Mouse (Mus musculus) hindbrain, embryonic 11.5 days (tissue): ENCODE measurements around the gene Bcl2l14. TPM values are rescaled to one million over a fixed set of nuclear protein-coding genes. Genes with fewer than 3 reads are reported as not detected.

Source experiments
- ATAC-seq: fragments of 200-750 bp; cut with Nextera tagmentation; 2 replicates; pipeline ENCODE4 v1.8.0; 2017; ENCODE audit warnings: mild to moderate bottlenecking, moderate TSS enrichment, moderate library complexity; ENCODE audit not compliant: low FRiP score
- DNase-seq: peaks from one replicate; pipeline ENCODE4 v3.0.0-alpha.2; 2015; ENCODE audit warnings: low spot score
- H3K27ac ChIP-seq: fragments of 300-500 bp; sonication (generic); 2 replicates; pipeline ENCODE4 v1.5.1; 2014; ENCODE audit warnings: mild to moderate bottlenecking, low read depth, low read length
- H3K27me3 ChIP-seq: fragments of 300-500 bp; sonication (generic); 2 replicates; pipeline ENCODE4 v1.6.1; 2014; ENCODE audit warnings: mild to moderate bottlenecking, low read length, moderate library complexity, mixed read lengths; ENCODE audit not compliant: control insufficient read depth, insufficient read depth
- H3K36me3 ChIP-seq: fragments of 300-500 bp; sonication (generic); 2 replicates; pipeline ENCODE4 v1.6.1; 2014; ENCODE audit warnings: mild to moderate bottlenecking, low read length, moderate library complexity, mixed read lengths; ENCODE audit not compliant: control insufficient read depth, insufficient read depth
- H3K4me1 ChIP-seq: fragments of 300-500 bp; sonication (generic); replicated peaks from 2 replicates; pipeline ENCODE4 v1.6.1; 2014; ENCODE audit warnings: low read length, mixed read lengths; ENCODE audit not compliant: control insufficient read depth, insufficient read depth
- H3K4me2 ChIP-seq: fragments of 300-500 bp; sonication (generic); replicated peaks from 2 replicates; pipeline ENCODE4 v1.6.1; 2014; ENCODE audit warnings: mild to moderate bottlenecking, low read depth, low read length
- H3K4me3 ChIP-seq: fragments of 300-500 bp; sonication (generic); 2 replicates; pipeline ENCODE4 v1.5.1; 2014; ENCODE audit warnings: low read depth, low read length
- H3K9ac ChIP-seq: fragments of 300-500 bp; sonication (generic); 2 replicates; pipeline ENCODE4 v1.6.1; 2014; ENCODE audit warnings: low read depth, low read length
- H3K9me3 ChIP-seq: fragments of 300-500 bp; sonication (generic); 2 replicates; pipeline ENCODE4 v1.6.1; 2016; ENCODE audit warnings: low read length; ENCODE audit not compliant: control insufficient read depth
- WGBS: fragments of 180-500 bp; shearing (Covaris S2); extraction: QIAGEN DNeasy Blood & Tissue Kit; methylation state at CpG from one replicate; pipeline ENCODE4 v1.1.7; 2014; 5-methylcytosine and 5-hydroxymethylcytosine counted together
- polyA plus RNA-seq: library from polyadenylated mRNA; unstranded; fragments of >200 nt; fragmentation: Nextera tagmentation; extraction: Ambion mirVana; gene quantifications from 2 replicates; pipeline ENCODE4 v1.2.1, GENCODE M21; 2014

Gene Bcl2l14
- polyA plus RNA-seq, 1 experiment from 2014 or later, result 0.17 TPM

DNA sequence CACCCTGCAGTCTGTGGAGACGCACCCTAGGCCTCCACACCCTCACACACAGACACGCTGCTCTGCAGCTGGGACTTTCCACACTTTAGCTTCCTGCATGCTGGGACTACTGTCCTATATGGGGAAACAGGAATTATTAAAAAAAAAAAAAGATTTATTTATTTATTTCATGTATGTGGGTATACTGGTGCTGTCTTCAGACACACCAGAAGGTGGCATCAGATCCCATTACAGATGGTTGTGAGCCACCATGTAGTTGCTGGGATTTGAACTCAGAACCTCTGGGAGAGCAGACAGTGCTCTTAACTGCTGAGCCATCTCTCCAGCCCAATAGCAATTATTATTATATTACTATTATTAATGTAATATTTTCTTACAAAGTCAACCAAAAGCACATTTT lies 73.2 kb downstream of the Bcl2l14 start:
- no peak overlapping the region for H3K4me3 ChIP-seq
- H3K4me1 ChIP-seq, result no peaks in the 10 kb centered on the region
- H3K9me3 ChIP-seq, result no peaks in the 10 kb centered on the region
- WGBS, result 93% methylated on average over 2 of the region's 2 CpGs
- H3K27me3 ChIP-seq, result no peaks in the 10 kb centered on the region
- no peaks in the 10 kb centered on the region for H3K36me3 ChIP-seq
- no peak for DNase-seq
- no peak overlapping the region for H3K4me2 ChIP-seq
- no peak for ATAC-seq
- H3K27ac ChIP-seq, result no peak overlapping the region
- H3K9ac ChIP-seq, result no peak overlapping the region

GRCm38 (mm10) chr6:134470857-134471256 lies 74.7 kb downstream of the Bcl2l14 start:
- Histone ChIP-seq H3K27me3 (no peaks in the 10 kb centered on the region), H3K36me3 (no peaks in the 10 kb centered on the region), H3K9ac (no peak overlapping the region), H3K4me1 (no peaks in the 10 kb centered on the region), H3K27ac (no peak overlapping the region), H3K9me3 (no peaks in the 10 kb centered on the region), H3K4me3 (no peak overlapping the region), H3K4me2 (no peak overlapping the region)
- WGBS, result 97% methylated on average over 14 of the region's 14 CpGs
- ATAC-seq (no peak), DNase-seq (no peak)

GRCm38 (mm10) chr6:134473143-134473561 lies 77.0 kb downstream of the Bcl2l14 start:
- Histone ChIP-seq H3K4me2 (no peak overlapping the region), H3K27me3 (no peaks in the 10 kb centered on the region), H3K9me3 (no peaks in the 10 kb centered on the region), H3K4me3 (no peak overlapping the region), H3K4me1 (no peaks in the 10 kb centered on the region), H3K36me3 (no peaks in the 10 kb centered on the region), H3K27ac (no peak overlapping the region), H3K9ac (no peak overlapping the region)
- ATAC-seq (no peak), DNase-seq (no peak)
- 73% methylated on average over 7 of the region's 7 CpGs for WGBS

DNA sequence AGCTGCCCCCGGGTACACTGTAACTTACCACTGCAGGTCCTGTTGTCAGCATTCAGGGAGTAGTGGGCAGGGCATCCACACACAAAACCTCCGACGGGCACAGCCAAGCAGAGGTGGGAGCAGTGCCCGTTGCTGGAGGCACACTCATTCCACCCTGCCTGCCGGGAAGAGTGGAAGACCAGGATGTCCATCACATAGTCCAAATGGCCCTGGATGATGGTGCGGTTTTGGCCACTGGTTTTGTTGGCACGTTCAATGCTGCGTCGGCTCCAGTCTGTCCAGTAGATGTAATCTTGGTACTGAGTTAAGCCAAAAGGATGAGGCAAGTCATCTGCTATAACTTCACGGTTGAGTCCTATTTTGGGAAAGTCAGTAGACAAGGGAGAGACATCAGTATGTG lies 83.4 kb downstream of the Bcl2l14 start:
- Histone ChIP-seq H3K9me3 (no peaks in the 10 kb centered on the region), H3K9ac (no peak overlapping the region), H3K4me1 (no peaks in the 10 kb centered on the region), H3K27ac (no peak overlapping the region), H3K27me3 (no peaks in the 10 kb centered on the region), H3K36me3 (no peaks in the 10 kb centered on the region), H3K4me2 (no peak overlapping the region), H3K4me3 (no peak overlapping the region)
- DNase-seq (no peak), ATAC-seq (no peak)
- 95% methylated on average over 10 of the region's 10 CpGs for WGBS

DNA sequence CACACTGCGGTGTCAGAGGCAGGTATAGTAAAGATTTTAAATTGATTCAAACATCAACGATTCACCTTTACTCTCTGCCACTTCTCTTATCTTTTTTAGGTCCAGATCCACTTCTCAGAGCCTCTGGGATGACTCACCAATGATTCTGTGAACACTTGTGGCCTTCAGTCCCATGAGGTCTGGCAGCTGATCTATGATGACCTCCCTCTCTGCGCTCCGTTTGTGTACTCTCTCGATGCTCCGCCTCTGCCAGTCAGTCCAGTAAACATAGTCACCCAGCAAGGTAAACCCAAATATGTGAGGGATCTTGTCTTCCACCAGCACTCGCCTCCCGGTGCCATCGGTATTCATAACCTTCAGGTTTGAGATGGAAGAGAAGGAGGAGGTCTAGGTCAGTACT lies 90.2 kb downstream of the Bcl2l14 start:
- Histone ChIP-seq H3K4me2 (no peak overlapping the region), H3K36me3 (peaks cover 5% of the 10 kb centered on the region; the same call in 1 of the 2 replicates), H3K4me1 (no peaks in the 10 kb centered on the region), H3K27me3 (no peaks in the 10 kb centered on the region), H3K4me3 (no peak overlapping the region), H3K27ac (no peak overlapping the region), H3K9me3 (no peaks in the 10 kb centered on the region), H3K9ac (no peak overlapping the region)
- ATAC-seq, result no peak
- WGBS, result 94% methylated on average over 9 of the region's 9 CpGs
- DNase-seq, result no peak

Other genes starting within 250 kb of the Bcl2l14 start
- gene Lrp6, start 170.6 kb downstream of the Bcl2l14 start, polyA plus RNA-seq, result 28.9 and 37.1 TPM in 2 replicates
- gene Mansc1, start 236.2 kb downstream of the Bcl2l14 start, polyA plus RNA-seq, result 0.66 and 0.93 TPM in 2 replicates
- 33.2 and 37.4 TPM in 2 replicates for gene Borcs5, start 243.2 kb downstream of the Bcl2l14 start, polyA plus RNA-seq